Mouse (Mus musculus) kidney, postnatal 0 days (tissue): ENCODE measurements at regions not wholly inside any gene's neighbourhood (a gene's known extent, or its start where the extent isn't known, plus 50 kb on each side); places are given as distances from the start of the nearest gene placed in this dataset.

Source experiments
- ATAC-seq: fragments of 200-750 bp; cut with Nextera tagmentation; replicated peaks from 2 replicates; pipeline ENCODE4 v1.8.0; 2017; ENCODE audit warnings: low read depth, moderate number of reproducible peaks, moderate TSS enrichment, moderate library complexity; ENCODE audit not compliant: low FRiP score
- DNase-seq: peaks from one replicate; pipeline ENCODE4 v3.0.0-alpha.2; 2016; ENCODE audit warnings: low spot score
- H3K27ac ChIP-seq: fragments of 300-500 bp; sonication (generic); 2 replicates; pipeline ENCODE4 v1.5.1; 2014; ENCODE audit warnings: mild to moderate bottlenecking
- H3K27me3 ChIP-seq: fragments of 300-500 bp; sonication (generic); 2 replicates; pipeline ENCODE4 v1.6.1; 2014; ENCODE audit warnings: low read length, mixed read lengths; ENCODE audit not compliant: insufficient read depth
- H3K36me3 ChIP-seq: fragments of 300-500 bp; sonication (generic); 2 replicates; pipeline ENCODE4 v1.6.1; 2014; ENCODE audit warnings: low read length, mixed read lengths; ENCODE audit not compliant: insufficient read depth
- H3K4me1 ChIP-seq: fragments of 300-500 bp; sonication (generic); replicated peaks from 2 replicates; pipeline ENCODE4 v1.6.1; 2014; ENCODE audit warnings: antibody characterized with exemption, low read length, mixed read lengths; ENCODE audit not compliant: insufficient read depth
- H3K4me2 ChIP-seq: fragments of 300-500 bp; sonication (generic); 2 replicates; pipeline ENCODE4 v1.6.1; 2014; ENCODE audit warnings: mild to moderate bottlenecking, low read length, moderate library complexity, mixed read lengths
- H3K4me3 ChIP-seq: fragments of 300-500 bp; sonication (generic); replicated peaks from 2 replicates; pipeline ENCODE4 v1.5.1; 2014; ENCODE audit warnings: low read depth, low read length
- H3K9ac ChIP-seq: fragments of 300-500 bp; sonication (generic); 2 replicates; pipeline ENCODE4 v1.6.1; 2014; ENCODE audit warnings: low read depth, low read length
- H3K9me3 ChIP-seq: fragments of 300-500 bp; sonication (generic); replicated peaks from 2 replicates; pipeline ENCODE4 v1.6.1; 2016; ENCODE audit warnings: low read length, inconsistent platforms, mixed read lengths
- CTCF ChIP-seq: IDR thresholded peaks from 2 replicates; pipeline ENCODE4 v1.5.1; 2016; ENCODE audit warnings: antibody characterized with exemption, low read depth, mild to moderate bottlenecking, moderate library complexity
- WGBS: fragments of 180-500 bp; shearing (Covaris S2); extraction: QIAGEN DNeasy Blood & Tissue Kit; methylation state at CpG from one replicate; pipeline ENCODE4 v1.1.7; 2014; 5-methylcytosine and 5-hydroxymethylcytosine counted together

GRCm38 (mm10) chr4:125186246-125186645 is 58.6 kb upstream of the Zc3h12a start:
- H3K9me3 ChIP-seq: no peaks in the 10 kb centered on the region
- ATAC-seq (no peak), DNase-seq (no peak)
- WGBS: 61% methylated on average over 9 of the region's 9 CpGs
- H3K4me2 ChIP-seq: no peak overlapping the region
- H3K36me3 ChIP-seq: no peaks in the 10 kb centered on the region
- no peak overlapping the region for H3K4me3 ChIP-seq
- no peaks in the 10 kb centered on the region for H3K4me1 ChIP-seq
- no peak overlapping the region for H3K27ac ChIP-seq
- H3K9ac ChIP-seq: no peak overlapping the region
- no peaks in the 10 kb centered on the region for H3K27me3 ChIP-seq
- TF ChIP-seq CTCF: no peak

- H3K4me2 ChIP-seq: no peak overlapping the region
- H3K27ac ChIP-seq: no peak overlapping the region
- DNase-seq (no peak), ATAC-seq (no peak)
- no peaks in the 10 kb centered on the region for H3K27me3 ChIP-seq
- no peak overlapping the region for H3K4me3 ChIP-seq
- WGBS: 74% methylated on average over 5 of the region's 5 CpGs
- H3K9ac ChIP-seq: no peak overlapping the region
- H3K9me3 ChIP-seq: no peaks in the 10 kb centered on the region
- H3K4me1 ChIP-seq: no peaks in the 10 kb centered on the region
- H3K36me3 ChIP-seq: no peaks in the 10 kb centered on the region
- no peak for TF ChIP-seq CTCF
These were observed 57.4 kb upstream of the Zc3h12a start for GRCm38 (mm10) chr4:125185076-125185475.

- no peaks in the 10 kb centered on the region for H3K27me3 ChIP-seq
- H3K4me2 ChIP-seq: no peak overlapping the region
- H3K9ac ChIP-seq: no peak overlapping the region
- H3K4me1 ChIP-seq: no peaks in the 10 kb centered on the region
- H3K36me3 ChIP-seq: no peaks in the 10 kb centered on the region
- no peak overlapping the region for H3K27ac ChIP-seq
- H3K4me3 ChIP-seq: no peak overlapping the region
- WGBS: 85% methylated on average over 6 of the region's 6 CpGs
- DNase-seq (no peak), ATAC-seq (no peak)
- no peak for TF ChIP-seq CTCF
- no peaks in the 10 kb centered on the region for H3K9me3 ChIP-seq
These were observed 53.3 kb upstream of the Zc3h12a start for GRCm38 (mm10) chr4:125180947-125181346.

GRCm38 (mm10) chr4:125178552-125178951 is 50.9 kb upstream of the Zc3h12a start:
- H3K9me3 ChIP-seq: no peaks in the 10 kb centered on the region
- no peak for TF ChIP-seq CTCF
- no peaks in the 10 kb centered on the region for H3K36me3 ChIP-seq
- DNase-seq (no peak), ATAC-seq (no peak)
- no peak overlapping the region for H3K4me2 ChIP-seq
- H3K27ac ChIP-seq: no peak overlapping the region
- no peaks in the 10 kb centered on the region for H3K4me1 ChIP-seq
- WGBS: 96% methylated on average over 3 of the region's 3 CpGs
- H3K9ac ChIP-seq: no peak overlapping the region
- H3K27me3 ChIP-seq: no peaks in the 10 kb centered on the region
- no peak overlapping the region for H3K4me3 ChIP-seq

GRCm38 (mm10) chr4:125177666-125178065 is 50.0 kb upstream of the Zc3h12a start:
- Histone ChIP-seq H3K4me3 (no peak overlapping the region), H3K27ac (no peak overlapping the region), H3K9ac (no peak overlapping the region), H3K9me3 (no peaks in the 10 kb centered on the region), H3K36me3 (no peaks in the 10 kb centered on the region), H3K27me3 (no peaks in the 10 kb centered on the region), H3K4me2 (no peak overlapping the region), H3K4me1 (no peaks in the 10 kb centered on the region)
- DNase-seq (no peak), ATAC-seq (no peak)
- TF ChIP-seq CTCF: no peak
- WGBS: 48% methylated on average over 6 of the region's 6 CpGs
